In the genomic region with DNA sequence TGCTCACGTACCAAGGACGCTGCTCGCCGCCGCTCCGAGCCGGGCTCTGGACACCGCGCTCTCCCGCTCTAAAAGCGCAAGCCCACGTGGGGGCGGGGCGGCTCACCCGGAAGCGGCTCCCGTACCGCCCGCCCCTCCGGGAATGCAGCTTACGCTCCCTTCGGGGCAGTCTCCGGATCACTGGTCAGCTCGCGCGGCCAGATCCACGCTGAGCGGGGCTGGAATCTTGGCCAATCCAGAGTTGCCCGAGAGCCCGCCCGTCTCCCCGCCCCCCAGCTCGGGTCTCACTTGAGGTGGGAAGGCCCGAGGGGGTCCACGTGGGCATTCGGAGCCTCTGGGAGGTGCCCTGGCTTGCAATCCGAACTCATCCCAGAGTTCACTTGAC, we compare ENCODE assay signal across 8 mouse cellular contexts. TPM values are rescaled to one million over a fixed set of nuclear protein-coding genes. Genes with fewer than 3 reads are reported as not detected.
A peak's percentile ranks its signal among the peaks of the same experiment; 100 is the strongest.
DNase-seq lines count a peak whose midpoint lies in the region; ATAC-seq lines count a peak whose summit lies in the region.

A gene (minus strand): TSS at position 70 of the 385 bp plus-strand sequence.

- DNase-seq in adrenal gland, adult 2 months, result peak; percentile 95
- DNase-seq in embryo, embryonic 10.5 days (ENCODE audit: low spot score), result peak; percentile 92
- DNase-seq in gastrocnemius, postnatal 14 days, result peak; percentile 89
- DNase-seq in left cerebral cortex, postnatal 25 days (ENCODE audit: low spot score in 2 of 2), result peak; percentile 81
- peak; percentile 95 for DNase-seq in mesoderm, embryonic 11.5 days (ENCODE audit: low read depth, low spot score)
- DNase-seq in right cerebral cortex, postnatal 25 days, result peak; percentile 87
- DNase-seq in urinary bladder, postnatal 36 days (ENCODE audit: low spot score in 2 of 2), result peak; percentile 85 to 89

- intact Hi-C loops in gastrocnemius, postnatal 14 days (cut with DNase I; ENCODE audit: low total_unique reads), result no loop called here
- intact Hi-C loops in left cerebral cortex, postnatal 25 days (cut with DNase I), result loop anchor here (5.0 kb wide), 1 partner anchor 113 kb away; a partner anchor contains a TSS

- ATAC-seq in inflammation-experienced regulatory T-cells, adult 6 months, result peak; percentile 78

RNA-seq across cellular contexts. Expression of the gene that starts here (rescaled TPM):
- total RNA-seq in adrenal gland, adult 2 months (2021), result 100 to 1,000 TPM; 102 to 118 TPM
- polyA plus RNA-seq in adrenal gland, adult 2 months (2012; rRNA removed), result 313 and 413 TPM in 2 replicates
- 10 to 100 TPM; 21.9 to 22.1 TPM for total RNA-seq in gastrocnemius, postnatal 14 days (2021)
- polyA plus RNA-seq in inflammation-experienced regulatory T-cells, adult 6 months (2017; shearing (Covaris generic)), result 10 to 100 TPM; 75.5 to 92.5 (median 76.8) TPM
- 10 to 100 TPM; 25.4 to 30.8 TPM for total RNA-seq in left cerebral cortex, postnatal 25 days (2021)

Comparison
In these comparisons a context has a peak if more than half of its experiments do, and no peak if none do; other contexts are left out.
1. Peak in every context shown above with its lines: DNase-seq and ATAC-seq.